Mouse (Mus musculus) erythroid progenitor cell, adult 5-6 weeks (primary cell): ENCODE measurements around the gene Dyrk1b. TPM values are rescaled to one million over a fixed set of nuclear protein-coding genes. Genes with fewer than 3 reads are reported as not detected.
"Not testable (repeated sequence)": the region's sequence is repeated elsewhere in the genome, so short reads cannot be mapped to it uniquely, and the experiment has no call there.

Source experiments
- ATAC-seq: replicated peaks from 2 replicates; pipeline ENCODE4 v1.8.0; 2016; ENCODE audit warnings: moderate number of reproducible peaks, mild to moderate bottlenecking, moderate TSS enrichment, inconsistent platforms; ENCODE audit not compliant: poor library complexity, low FRiP score, severe bottlenecking
- total RNA-seq, 2 experiments: library from RNA; stranded (forward) in 1 of 2; stranded (reverse) in 1 of 2; fragments of 150-400 nt in 1 of 2; fragments of 186-747, 209-891 nt in 1 of 2; gene quantifications; 2 replicates each; pipeline versions ENCODE4 v1.2.3 to v1.2.4; 2015 to 2017; ENCODE audit warnings: low replicate concordance in 2 of 2

Gene Dyrk1b
- total RNA-seq, 2 experiments from 2014 or later: 7.5 to 8.4 TPM

DNA sequence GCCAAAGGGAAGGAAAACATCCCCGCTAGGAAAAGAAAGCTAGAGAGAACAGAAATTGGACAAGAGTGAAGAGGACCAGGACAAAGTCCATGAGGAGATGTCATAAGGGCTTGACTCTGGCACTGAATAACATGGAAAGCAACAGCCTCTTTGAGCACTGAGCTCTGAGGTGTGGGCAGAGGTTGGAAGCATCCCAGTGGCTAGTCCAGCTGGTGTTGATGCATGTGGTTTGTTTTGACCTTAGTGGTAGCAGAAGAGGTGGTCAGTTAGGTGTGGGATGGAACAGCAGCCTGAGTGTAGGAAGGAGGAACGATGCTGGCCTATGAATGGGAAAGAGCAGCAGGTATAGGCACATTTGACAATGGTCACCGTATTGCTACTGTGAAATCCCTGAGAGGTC lies 12.2 kb downstream of the Dyrk1b start:
- no peak for ATAC-seq

DNA sequence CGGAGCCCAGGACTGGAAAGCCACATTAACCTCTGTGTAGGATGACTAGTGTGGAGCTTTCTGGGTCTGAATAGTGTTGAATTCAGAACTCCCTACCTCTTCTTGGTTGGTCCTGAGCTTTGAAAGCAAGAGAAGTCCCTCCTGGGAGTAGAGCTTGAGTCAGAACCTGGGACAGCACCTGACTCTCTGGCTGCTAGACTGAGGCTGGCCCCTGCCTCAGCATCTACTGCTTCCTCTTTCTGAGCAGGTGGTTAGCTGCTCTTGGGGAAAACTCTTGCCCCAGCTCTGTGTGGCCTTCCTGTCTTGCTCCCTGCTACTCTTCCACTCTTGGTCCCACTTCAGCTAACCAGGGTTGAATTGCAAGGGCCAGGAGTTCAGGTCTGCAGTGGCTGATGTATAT lies 12.6 kb downstream of the Dyrk1b start:
- no peak for ATAC-seq

DNA sequence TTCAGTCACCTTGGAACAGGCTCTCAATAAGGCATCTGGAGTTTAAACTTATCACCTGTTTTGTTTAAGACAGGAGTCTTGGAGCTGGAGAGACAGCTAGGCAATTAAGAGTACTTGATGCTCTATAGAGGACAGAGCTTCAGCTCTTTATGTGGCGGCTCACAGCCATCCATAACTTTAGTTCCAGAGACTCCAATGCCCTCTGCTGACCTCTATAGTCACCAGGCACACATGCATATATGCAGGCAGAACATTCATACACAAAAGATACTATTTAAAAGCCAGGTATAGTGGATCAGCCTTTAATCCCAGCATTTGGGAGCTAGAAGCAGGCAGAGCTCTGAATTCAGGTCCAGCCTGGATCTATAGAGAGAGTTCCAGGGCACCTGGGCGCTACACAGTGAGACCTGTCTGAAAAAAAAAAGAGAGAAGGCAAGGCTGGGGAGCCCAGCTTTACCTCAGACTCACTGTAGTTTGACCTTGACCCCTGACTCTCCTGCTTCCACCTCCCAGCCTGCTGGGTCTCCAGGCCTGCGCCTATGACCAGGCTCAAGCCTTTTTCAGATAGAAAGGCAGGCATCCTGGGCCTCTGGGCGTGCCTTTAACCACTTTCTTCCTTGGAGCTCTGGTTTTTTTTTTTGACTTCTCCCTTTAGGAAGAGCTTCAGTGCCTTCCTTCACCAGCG lies 16.3 kb downstream of the Dyrk1b start:
- no peak for ATAC-seq

DNA sequence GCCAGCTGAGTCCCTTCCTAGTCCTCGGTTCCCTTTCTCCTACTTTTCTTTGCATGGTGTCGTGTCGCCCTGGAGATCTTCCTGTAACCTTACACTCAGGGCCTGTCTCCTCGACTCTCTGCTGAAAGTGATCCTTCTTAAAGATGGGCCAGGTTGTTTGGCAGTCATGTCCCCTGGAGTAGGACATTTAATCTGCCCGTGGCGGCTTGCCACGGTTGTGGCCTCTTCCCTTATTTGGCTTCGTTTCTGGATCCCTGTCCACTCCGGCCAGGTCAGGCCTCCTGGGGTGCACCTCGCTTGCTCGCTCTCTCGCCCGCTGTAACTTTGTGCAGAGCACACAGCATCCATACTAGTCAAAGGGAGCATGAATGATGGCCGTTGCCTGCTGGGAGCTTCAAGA lies 17.3 kb downstream of the Dyrk1b start:
- no peak for ATAC-seq

DNA sequence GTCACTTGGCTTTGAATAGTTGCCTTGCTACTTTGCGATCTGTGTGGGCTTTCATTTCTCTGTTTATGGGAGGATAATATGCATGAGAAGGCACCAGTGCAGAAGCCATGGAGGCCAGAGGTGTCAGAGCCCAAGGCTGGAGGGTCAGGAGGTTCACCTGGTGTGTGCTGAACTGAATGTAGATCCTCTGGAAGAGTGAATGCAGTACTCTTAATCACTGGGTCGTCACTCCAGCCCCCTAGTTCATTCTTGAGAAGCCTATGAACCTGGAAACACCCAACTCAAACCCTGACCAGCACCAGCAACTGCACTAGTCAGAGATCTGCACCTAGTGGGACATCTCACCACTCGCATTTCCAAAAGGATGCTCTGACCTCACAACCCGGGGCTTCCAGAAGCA lies 19.8 kb downstream of the Dyrk1b start:
- ATAC-seq: no peak

DNA sequence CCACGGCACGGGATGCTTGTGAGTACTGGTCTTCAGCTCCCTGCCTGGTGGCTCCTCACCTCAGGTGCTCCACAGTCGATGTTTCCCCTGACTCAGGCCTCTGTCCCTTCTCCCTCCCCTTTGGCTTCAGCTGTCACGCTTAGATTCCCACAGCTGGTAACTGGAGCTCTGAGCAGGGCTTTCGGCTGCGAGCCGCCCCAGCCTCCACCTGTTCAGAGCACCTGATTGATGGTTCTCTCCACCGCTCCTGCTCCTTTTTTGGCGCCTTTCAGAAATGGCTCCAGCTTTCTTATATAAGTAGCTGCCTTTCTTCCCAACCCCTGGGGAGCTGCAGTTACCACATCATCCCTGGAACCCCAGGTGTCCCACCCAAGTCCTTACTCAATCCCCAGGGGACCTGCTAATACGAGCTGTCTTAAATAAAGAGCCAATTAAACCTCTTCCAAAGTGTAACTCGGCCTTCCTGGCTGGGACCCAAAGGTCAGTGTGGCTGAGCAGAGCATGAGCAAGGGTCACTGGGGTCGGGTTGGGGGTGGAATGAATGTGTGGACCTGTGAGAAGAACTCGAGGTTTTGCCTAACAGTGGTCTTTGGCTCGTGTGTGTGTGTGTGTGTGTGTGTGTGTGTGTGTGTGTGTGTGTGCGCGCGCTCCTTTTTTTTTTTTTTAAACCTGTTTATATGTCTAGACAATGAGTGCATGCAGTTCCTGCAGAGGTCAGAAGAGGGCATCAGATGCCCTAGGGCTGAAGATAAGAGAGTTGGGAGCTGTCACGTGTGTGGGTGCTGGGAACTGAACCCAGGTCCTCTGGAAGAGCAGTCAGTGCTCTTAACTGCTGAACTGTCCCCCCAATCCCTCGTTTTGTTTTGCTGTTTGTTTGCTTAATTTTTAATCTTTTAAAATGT lies 24.2 kb downstream of the Dyrk1b start:
- no peak for ATAC-seq

DNA sequence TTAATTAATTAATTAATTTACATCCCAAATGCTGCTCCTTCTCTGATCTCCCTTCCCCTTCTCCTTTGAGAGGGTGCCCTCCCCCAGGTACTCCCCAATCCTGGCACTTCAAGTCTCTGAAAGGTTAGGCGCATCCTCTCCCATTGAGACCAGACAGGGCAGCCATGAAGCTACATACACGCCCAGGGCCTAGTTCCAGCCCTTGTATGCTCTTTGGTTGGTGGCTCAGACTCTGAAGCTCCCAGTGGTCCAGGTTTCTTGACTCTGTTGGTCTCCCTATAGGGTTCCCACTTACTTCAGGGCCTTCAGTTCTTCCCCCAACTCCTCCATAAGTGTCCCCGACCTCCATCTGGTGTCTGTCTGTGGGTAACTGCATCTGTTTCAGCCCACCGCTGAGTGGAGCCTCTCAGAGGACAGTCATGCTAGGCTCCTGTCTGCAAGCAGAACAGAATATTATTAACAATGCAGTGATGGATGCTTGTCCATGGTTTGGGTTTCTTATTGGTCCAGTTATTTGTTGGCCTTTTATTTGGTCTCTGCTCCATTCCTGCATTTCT lies 26.9 kb downstream of the Dyrk1b start:
- no peak for ATAC-seq

DNA sequence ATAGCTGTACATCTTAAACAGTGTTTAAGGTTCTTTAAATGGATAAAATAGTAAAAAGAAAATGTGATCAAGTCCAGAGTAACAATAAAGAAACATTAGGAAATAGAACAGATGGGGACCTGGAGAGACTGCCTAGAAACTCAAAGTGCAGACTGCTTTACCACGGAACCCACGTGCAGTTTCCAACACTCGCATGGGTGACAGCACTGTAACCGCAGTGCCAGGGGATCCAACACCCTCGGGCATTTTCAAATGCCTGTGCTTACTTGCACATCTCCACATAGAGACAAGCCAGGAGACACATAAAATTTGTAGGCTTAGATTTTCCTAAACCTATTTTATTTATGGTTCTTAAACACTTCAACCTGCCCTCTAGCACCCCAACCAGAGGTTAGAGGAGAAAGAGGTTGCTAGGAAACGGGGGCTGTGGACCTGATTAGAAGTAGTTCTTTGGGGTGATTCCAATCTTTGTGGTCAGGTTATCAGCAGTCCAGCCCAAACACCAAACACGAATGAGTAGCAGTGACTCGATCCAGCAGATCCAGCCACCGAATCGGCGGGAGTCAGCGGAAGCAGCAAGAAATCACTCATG lies 29.2 kb downstream of the Dyrk1b start:
- ATAC-seq: no peak

DNA sequence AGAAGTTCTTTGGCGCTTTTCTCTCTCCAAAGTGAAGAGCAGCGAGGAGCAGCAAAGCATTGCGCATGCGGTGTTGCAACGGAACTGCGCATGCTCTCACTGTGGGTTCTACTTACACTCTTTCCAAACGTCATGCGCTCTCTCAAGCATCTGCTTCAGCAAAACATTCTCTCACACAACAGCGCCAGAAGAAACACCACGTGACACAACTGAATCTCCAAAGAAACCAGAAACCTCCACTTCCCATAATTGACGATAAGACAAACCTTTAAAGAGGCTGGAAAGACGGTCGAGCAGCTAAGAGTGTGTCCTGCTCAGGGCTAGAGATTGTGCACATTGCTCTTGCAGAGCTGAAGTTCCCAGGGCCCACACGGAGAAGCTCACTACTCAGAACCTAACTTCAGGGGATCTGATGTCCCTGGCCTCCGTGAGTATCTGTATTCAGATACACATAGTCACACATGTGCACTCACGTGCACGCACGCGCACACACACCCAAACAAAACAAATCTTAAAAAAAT lies 29.8 kb downstream of the Dyrk1b start:
- ATAC-seq: no peak

DNA sequence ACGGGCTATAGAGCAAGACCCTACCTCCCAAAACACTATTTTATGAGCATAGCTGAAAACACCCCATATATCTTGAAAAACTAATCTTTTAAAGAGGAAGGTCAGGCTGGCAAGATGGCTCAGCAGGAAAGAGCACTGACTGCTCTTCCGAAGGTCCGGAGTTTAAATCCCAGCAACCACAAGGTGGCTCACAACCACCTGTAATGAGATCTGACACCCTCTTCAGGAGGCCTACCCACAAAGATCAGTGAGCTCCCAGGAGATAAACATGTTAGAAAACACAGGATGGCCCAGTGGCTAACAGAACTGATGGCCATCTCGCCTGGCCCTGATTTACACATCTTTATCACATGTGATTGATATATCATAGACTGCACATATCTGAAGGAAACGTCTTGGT lies 31.5 kb downstream of the Dyrk1b start:
- no peak for ATAC-seq

DNA sequence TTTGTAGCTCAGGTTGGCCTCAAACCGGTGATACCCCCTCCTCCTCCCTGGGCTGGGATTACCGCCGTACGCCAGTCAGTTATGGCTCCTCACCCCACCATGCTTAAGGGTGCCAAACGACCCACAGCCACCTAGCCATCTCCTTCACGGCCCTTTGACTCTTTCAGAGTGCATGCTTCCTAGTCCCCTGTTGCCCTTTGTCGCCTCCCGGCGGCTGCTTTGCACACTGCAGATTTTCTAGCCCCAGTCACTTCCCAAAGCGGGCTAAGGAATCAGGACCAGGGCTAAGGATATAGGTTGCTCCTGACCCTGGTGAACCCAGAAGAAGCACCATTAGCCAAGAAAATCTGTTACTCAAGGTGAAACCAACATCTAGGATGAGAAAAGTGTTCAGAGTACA lies 34.9 kb downstream of the Dyrk1b start:
- ATAC-seq: 0 out of 2 replicates have a peak, but pooled peaks have one; percentile 61

DNA sequence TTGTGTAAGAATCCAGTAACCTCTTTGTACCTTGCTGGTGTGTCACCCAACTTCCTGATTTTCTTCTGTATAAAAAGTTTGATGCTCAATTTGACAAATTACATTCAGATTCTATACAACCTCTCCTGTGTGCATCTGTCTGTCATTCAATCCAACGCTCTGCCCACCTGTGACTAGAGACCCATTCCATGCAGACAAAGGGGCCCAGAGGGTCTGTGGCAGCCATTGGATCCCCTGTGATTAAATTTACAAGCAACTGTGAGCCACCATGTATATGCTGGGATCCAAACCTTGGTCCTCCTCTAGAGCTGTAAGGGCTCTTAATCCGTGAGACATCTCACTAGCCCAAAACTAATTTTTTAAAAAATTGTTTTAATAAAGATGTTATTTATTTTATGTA lies 36.7 kb downstream of the Dyrk1b start:
- ATAC-seq: not testable (repeated sequence)

DNA sequence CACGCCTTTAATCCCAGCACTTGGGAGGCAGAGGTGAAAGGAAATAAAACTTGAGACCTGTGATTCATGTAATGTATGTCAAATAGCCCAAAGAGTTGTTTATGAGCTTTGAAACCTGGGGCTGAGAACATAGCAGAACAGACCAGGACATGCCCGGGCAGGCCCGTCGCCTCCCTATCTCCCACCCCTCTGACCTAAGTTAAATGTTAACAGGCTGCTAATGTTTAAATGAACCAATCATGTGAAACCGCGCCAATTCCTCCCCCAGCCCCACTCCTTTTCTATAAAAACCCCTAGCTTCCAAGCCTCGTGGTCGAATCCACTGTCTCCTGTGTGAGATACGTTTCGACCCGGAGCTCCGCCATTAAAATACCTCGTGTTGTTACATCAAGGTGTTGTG lies 38.5 kb downstream of the Dyrk1b start:
- ATAC-seq: not testable (repeated sequence)

DNA sequence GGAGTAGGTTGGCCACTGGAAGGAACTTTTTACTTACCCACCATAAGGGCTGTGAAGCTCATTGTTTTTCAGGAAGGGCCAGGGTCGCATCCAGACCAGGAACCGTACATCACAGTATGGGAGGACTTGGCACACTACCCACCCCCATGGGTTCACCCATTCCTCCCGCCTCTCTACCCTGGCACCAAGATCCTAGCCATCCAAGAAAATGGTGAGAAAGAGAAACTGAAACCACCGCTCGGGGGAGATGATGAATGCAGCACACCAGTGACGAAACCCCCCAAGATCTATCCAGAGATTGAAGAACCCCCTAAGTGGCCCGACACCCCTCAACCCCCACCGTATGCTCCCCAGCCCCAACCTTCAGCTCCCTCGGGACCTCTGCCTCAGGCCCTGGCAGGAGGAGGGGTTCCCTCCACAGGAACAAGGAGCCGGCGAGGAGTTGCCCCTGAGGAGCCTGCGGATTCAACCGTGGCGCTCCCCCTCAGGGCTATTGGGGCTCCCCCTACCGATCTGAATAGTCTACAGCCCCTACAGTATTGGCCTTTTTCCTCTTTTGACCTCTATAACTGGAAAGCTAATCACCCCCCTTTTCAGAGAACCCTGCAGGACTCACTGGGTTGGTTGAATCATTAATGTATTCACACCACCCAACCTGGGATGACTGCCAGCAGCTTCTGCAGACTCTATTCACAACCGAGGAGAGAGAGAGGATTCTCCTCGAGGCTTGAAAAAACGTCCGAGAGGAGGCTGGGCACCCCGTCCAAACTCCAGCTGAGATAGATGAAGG lies 39.9 kb downstream of the Dyrk1b start:
- not testable (repeated sequence) for ATAC-seq

DNA sequence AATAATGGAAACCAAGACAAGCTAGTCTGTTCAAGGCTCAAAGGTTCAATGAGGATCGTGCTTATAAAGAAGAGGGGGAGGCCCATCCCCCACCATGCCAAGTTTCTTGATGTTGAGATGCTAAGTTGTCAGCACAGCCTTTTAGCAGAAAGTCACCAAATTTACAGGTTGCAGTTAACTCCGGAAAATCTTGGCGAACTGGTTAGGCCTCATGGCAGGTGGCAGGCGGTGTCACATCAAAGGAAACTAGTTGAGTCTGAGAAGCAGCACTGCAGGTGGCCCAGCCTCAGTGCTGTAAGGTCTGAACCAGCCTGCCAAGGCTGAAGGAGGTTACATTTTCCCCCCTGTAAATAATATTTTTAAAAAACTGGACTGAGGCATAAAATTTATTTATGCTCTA lies 47.6 kb downstream of the Dyrk1b start:
- not testable (repeated sequence) for ATAC-seq

DNA sequence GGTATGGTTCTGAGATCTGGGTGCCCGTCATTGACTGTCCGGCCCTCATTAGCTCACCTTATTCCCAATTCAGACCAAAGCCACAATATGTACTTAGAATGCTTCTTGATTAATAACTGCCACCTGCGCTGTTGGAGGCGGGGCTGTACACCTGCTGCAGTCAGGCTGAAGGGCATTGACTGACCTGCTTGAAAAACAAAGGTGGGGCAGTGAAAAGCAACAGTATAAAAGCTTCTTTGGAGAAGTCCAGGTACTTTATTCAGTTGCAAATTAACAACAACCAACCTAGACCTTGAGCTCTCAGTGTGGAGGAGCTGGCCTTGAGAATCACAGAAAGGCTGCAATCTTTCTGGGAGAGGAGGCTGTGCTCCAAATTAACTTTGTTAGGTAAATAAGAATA lies 48.2 kb downstream of the Dyrk1b start:
- ATAC-seq: not testable (repeated sequence)
